Mouse (Mus musculus): Measurements from ENCODE around the gene Olfr1342.
A peak's percentile ranks its signal among the peaks of the same experiment; 100 is the strongest.

The Olfr1342 gene

DNA sequence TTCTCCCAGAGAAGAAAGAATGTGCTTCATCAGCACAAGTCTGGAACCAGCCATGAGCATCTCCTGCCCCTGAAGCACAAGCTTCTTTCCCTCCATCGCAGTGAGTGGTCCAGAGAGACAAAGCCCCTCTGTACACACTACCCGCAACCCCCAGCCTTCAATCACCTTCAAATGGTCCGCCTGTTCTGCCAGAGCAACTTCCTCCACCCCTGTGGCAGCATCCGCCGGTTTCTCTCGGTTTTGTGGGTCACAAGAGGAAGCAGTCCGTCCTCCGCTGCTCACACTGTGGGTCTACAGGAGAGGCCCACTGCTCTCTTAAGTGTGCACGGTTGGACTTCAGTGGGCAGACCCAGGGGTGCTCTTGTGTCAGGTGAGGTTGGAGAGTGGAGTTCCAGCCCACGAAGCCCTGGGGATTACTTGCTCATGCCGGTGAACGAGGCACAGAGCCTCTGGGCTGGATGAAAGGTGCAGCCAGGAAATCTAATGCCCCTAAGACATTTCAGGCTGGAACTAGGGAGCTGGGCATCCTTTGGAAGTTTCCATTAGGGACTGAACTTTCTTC is at the start of gene Olfr1342:
TSS of gene Olfr1342 (minus strand) at position 345 of the 562 bp plus-strand sequence.
- DNase-seq (ENCODE audit: low spot score), result no peak

DNA sequence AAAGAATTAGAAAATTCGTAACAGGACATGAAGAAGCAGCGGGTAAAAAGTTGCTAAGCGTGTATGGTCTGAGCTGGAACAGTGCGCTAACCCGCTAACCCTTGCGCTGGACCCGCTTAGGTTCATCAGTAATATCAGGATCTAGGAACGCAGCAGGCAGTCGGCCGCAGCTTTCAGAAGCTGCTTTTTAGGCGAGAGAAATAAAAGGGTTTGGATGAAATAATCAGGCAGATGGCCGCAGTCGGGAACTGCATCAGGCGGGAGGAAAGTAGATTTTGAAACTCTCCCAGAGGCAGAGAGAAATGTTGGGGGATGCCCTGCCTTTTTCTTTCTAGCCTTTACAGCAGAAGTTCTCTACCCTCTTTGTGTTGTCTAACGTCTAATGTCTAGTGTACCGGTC is 49.3 kb upstream of the Olfr1342 start:
- DNase-seq (ENCODE audit: low spot score), result no peak

DNA sequence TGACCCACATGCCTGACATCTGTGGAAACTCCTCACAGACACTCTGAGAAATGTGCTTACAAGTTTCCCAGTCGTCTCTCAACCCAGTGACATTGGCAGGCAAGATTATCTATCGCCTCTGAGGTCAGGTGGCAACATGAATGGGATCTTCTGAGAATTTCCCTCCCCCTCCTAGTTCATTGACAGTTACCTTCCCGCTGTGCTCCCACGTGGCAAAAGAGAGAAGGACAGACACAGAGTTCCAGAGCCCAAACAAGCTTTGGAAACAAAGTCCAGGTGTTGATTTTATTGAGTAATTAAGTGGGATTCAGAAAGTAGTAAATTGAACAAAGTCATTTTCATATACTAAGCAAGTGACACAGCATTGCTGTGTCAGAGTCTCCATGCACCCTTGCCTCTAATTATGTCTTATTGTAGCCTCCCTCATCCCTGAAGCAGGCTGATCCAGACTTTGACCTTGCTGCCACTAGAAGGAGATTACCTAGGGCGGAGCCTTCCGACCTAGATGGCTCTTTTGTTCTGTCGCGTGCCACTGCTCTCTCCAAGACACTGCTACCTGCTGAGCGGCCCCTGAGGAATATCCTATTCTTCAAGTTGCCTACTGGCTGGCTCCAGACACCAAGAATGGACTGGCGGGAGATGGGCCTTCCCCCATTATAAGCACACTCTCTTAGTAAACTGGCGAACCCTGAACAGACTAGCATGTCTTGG is 48.6 kb upstream of the Olfr1342 start:
- DNase-seq (ENCODE audit: low spot score), result no peak

DNA sequence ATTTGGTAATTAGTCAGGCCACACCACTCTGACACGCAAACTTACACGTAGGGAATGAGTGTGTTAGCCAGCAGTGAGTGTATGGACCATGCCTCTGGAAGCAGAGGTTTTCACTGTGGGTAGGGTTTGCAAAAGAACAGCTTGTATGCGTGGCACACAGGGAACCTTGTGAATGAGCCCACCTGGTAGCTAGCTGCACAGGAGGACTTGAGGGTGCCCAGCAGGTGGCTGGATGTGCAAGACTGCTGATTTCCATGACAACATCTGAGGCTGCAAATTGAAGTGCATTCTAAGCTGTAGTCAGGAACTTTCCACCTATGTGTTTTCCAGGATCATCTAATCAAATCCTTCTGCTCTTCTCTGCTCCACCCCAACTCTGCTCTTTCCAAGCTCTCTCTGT is 47.0 kb upstream of the Olfr1342 start:
- DNase-seq (ENCODE audit: low spot score), result no peak

DNA sequence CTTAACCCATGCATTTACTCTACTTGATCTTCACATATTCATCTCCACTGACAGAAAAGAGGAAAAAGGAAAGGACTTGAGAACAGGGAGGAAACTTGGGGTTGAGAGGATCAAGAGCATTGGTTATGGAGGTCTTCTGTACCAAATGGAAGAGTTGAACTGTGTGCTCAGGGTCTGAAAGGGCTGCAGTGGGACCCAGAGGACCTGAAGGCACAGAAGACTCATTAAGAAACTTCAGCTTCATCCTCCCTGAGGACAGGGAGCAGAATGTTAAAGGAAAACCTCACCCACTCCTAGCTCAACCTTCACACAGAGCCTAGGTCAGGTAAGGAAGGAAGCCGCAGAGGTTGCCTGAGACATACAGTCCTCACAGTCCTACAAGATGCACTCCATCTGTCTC is 39.3 kb upstream of the Olfr1342 start, which contains the start of gene Olfr1339:
TSS of gene Olfr1339 (plus strand) at position 301 of the 400 bp plus-strand sequence.
- DNase-seq (ENCODE audit: low spot score), result no peak

DNA sequence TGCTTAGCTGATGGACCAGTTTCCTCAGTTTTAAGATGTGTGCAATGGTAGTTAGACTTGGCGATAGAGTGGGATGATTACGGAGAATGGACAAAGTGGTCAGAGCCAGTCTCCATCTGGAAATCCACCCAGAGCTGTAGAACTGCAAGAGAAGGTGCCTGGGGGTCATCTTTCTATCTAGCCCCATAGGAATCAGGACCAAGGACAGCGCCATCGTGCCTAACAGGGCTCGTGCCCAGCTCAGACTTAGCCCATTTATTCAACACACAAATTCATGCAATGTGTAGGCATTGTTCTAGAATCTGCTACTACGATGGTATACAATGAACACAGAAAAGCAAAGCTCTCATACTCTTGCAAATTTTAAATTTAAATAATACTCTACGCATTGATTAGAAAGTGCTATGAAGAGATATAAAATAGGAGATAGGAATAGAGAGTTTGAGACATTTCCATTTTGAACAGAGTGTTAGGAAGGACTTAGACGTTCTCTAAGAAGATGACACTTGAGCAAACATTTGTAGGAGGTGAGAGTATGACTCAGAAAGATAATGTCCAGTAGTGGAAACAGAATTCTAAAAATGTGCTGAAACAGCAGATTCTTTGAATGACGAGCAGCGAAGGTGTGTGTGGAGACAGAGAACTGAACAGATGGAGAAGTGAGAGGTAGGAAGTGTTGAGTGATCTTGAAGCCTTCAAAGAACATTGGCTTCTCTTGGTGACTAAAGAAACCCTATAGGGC is 29.4 kb upstream of the Olfr1342 start:
- no peak for DNase-seq (ENCODE audit: low spot score)

DNA sequence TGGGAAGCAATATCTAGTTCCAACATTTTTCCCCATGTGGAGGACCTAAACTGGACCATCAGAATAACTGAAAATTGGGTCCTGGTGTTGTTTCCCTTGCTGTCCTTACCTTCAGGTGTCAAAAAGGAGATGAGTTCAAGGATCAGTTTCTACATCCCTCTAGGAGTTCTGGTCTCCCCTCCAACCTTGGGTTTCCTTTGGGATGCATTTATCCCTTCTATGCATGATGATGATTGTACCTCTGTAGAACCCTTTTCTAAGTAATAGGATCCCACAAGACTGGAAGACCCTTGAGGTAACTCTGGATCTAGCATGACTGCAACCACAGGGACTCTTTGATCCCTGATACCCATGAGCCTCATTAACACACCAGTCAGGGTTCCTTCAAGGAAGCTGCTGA is 27.3 kb upstream of the Olfr1342 start, which contains the start of gene Olfr1340:
TSS of gene Olfr1340 (plus strand) at position 301 of the 400 bp plus-strand sequence.
- no peak for DNase-seq (ENCODE audit: low spot score)

DNA sequence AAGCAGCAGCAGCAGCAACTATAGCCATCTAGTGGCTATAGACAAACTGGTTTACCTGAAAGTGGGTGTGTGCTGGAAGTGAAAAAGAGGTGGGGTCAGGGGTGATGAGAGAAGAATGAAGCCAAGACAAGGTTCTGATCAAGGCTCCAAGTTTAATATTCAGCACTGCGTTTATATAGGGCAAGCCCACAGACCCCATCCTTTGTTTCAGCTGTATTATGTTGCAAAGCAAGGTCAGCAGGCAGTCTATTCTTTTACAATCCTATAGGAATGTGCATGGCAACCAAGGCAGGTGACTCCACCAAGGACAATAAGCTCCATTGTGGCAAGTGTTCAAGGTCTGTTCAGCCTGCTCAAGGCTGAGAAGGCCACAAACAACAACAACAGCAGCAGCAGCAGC is 19.1 kb upstream of the Olfr1342 start:
- DNase-seq (ENCODE audit: low spot score), result no peak

DNA sequence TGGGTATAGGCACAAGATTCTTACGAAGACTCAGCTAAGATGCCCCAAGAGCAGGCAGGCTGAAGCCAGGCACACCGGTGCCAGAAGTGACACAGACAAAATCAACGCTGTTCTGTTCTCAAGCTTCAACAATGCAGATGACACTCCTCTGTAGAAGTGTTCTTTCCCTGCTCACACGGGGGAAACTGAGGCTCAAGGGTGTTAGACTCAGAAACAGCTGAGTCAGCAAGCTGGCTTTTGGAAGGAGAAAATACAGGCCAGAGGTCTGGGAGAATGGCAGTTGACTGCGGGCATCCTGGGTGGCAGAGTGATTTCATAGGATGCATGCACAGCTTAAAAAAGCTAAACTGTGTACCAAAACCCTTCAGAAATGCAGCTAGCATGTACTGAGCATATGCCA is 15.5 kb upstream of the Olfr1342 start:
- DNase-seq (ENCODE audit: low spot score), result no peak

DNA sequence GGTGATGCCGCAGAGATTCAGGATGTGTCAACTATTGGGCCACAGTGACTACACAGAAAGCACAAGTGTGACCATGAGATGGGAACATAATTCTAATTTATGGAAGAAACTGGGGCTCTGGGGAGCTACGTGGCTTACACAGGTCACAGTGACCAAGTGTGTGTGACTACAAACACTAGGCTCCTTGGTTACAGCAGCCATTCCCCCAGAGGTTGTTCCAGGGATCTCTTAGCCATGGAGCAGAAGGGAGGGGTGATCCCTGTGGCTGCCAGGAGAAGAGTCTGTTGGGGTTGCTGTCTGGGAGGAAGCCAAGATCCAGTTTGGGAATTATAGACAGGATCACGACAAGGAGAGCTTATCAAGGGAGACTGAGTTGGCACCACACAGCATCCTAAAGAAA is 10.7 kb upstream of the Olfr1342 start, which contains the start of gene Olfr1341:
TSS of gene Olfr1341 (plus strand) at position 301 of the 400 bp plus-strand sequence.
- DNase-seq (ENCODE audit: low spot score), result no peak

DNA sequence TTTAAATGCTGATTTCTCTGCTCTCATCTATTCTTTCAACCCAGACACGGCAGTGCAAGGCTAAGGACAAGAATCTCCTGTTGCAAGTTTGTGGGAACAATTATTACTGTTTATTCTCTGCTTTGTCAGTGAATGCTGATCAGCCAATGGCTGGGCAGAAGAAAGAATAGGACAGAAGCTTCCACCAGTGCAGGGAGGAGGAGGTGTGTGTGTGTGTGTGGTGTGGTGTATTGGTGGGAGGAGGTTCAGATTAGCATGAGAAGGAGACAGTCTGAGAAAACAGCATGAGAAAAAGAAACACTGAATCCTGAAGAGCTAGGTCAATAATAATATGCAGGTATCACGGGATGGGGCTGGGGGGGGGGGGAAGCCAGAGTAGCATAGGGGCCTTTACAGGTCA is 1.3 kb upstream of the Olfr1342 start:
- no peak for DNase-seq (ENCODE audit: low spot score)

DNA sequence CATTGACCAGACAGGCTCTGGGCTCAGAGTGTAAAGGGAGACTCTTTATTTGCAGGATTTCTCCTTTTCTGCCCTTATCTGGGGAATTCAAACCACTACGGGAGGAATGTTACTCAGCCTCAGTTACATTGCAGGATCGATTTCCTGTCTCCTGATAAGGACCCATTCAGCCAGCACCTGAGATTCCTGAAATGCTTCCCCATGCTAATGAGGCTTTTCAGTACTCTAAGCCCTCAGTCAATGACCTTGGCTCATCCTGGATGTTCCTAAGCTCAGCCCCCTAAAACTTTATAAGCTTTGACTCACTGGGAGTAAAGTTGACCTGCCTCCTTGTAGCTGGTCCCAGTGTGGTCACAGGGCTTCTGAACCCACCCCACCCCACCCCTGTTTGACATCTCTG is 5.5 kb downstream of the Olfr1342 start:
- DNase-seq (ENCODE audit: low spot score), result no peak

DNA sequence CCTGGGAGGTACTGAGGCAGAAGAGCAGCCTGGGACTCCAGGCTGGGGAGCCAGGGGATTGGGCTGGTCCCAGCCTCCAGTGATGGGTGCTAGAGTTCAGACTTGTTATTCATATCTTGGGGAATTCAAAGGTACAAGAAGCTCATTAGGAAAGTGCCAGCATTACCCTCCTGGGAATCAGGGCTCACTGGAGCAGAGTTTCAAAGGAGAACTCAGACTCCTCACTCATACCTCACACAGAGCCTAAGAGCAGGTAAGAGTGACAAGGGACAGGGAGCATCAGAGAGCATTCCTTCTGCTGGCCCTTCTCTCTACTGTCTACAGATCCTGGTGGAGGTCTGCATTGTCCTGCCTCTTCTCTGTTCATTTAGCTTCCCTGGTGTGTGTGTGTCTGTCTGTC is 33.9 kb downstream of the Olfr1342 start, which contains the start of gene Olfr62:
TSS of gene Olfr62 (plus strand) at position 301 of the 400 bp plus-strand sequence.
- DNase-seq (ENCODE audit: low spot score), result no peak

DNA sequence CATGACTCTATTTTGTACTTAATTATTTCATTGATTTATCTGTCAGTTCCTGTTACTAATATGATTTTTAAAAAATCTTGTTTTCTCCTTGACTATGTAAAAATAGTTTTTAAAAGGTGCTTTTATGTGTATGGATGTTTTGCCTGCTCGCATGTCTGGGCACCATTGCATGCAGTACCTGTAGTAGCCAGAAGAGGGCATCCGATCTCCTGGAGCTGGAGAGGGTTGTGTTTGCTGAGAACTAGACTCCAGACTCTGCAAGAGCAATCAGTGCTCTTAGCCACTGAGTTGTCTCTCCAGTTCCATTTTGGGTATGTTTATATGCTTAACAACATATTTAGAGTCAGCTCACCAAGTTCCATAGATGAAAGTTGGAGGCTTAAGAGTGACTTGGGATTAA is 47.3 kb downstream of the Olfr1342 start:
- DNase-seq (ENCODE audit: low spot score), result peak; percentile 12

DNA sequence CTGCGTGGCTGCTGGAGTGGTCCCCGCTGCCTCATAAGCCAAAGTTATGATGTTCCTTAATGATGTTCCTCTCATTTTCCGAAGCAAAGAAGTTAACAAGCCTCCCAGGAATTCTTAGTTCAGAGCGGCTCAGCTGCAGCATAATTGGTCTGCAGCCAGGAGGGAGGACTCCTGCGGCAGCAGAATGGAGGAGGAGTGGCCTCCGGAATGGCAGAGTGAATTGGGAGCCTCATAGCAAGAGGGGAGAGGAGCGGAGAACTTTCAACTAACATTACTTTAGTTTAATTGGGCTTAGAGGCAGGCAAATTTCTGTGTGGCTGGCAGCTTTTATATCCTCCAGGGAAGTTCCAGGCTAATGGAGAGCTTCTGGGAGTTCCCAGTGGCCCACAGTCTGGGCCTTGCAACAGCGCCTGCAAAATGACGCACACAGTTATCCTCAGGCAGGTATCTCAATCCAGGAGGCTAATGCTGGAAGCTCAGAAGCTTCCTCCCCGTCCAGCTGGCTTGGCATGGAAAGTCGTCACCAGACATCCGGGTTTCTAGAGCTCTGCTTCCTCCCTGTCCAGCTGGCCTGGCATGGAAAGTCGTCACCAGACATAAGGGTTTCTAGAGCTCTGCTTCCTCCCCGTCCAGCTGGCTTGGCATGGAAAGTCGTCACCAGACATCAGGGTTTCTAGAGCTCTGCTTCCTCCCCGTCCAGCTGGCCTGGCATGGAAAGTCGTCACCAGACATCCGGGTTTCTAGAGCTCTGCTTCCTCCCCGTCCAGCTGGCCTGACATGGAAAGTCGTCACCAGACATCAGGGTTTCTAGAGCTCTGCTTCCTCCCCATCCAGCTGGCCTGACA is 50.0 kb downstream of the Olfr1342 start:
- peak; percentile 9 for DNase-seq (ENCODE audit: low spot score)
